Comparison of ENCODE assay signal across 15 mouse cellular contexts in genomic region chr11:116267637-116268036, GRCm38 (mm10). TPM values are rescaled to one million over a fixed set of nuclear protein-coding genes. Genes with fewer than 3 reads are reported as not detected.
A peak's percentile ranks its signal among the peaks of the same experiment; 100 is the strongest.
DNase-seq lines count a peak whose midpoint lies in the region; ATAC-seq and TF ChIP-seq lines count a peak whose summit lies in the region.
"Had no signal": no experiment of that assay in that cellular context is flagged by ENCODE, and none has a peak within 500 bp of the region (broad histone marks: within the 10 kb centered on the region; RNA-seq: fewer than 3 reads in every experiment).

No protein-coding gene starts in this region.

- H3K9me3 ChIP-seq in hindbrain, postnatal 0 days (ENCODE audit: low read length), result no peaks in the 10 kb centered on the region
- no peaks in the 10 kb centered on the region for H3K9me3 ChIP-seq in hindbrain, embryonic 10.5 days
- H3K9me3 ChIP-seq in lung, postnatal 0 days (ENCODE audit: low read length), result no peaks in the 10 kb centered on the region
- H3K9me3 ChIP-seq: limb, embryonic 13.5 days had no signal

- no peak overlapping the region for H3K9ac ChIP-seq in hindbrain, postnatal 0 days (replicated peaks; ENCODE audit: low read length)
- no peak overlapping the region for H3K9ac ChIP-seq in lung, postnatal 0 days (replicated peaks; ENCODE audit: low read depth)
- H3K9ac ChIP-seq: limb, embryonic 13.5 days had no signal

- no peak for TF ChIP-seq EP300 in lung, postnatal 0 days (IDR thresholded peaks at IDR 0.05)

- H3K4me2 ChIP-seq in hindbrain, postnatal 0 days (ENCODE audit: low read depth, low read length), result no peak overlapping the region
- no peak overlapping the region for H3K4me2 ChIP-seq in lung, postnatal 0 days (replicated peaks; ENCODE audit: low read depth, low read length)
- H3K4me2 ChIP-seq: limb, embryonic 13.5 days had no signal

- peaks cover 73% of the 10 kb centered on the region for H3K36me3 ChIP-seq in hindbrain, postnatal 0 days (ENCODE audit: insufficient read depth, low read length)
- H3K36me3 ChIP-seq in hindbrain, embryonic 10.5 days, result peaks cover 99% of the 10 kb centered on the region
- H3K36me3 ChIP-seq in lung, postnatal 0 days (ENCODE audit: insufficient read depth, low read length), result peaks cover 36% of the 10 kb centered on the region

- peaks cover 3% of the 10 kb centered on the region for H3K4me1 ChIP-seq in hindbrain, postnatal 0 days (ENCODE audit: insufficient read depth, low read length)
- H3K4me1 ChIP-seq in hindbrain, embryonic 10.5 days (replicated peaks), result peaks cover 3% of the 10 kb centered on the region
- H3K4me1 ChIP-seq in lung, postnatal 0 days (ENCODE audit: insufficient read depth, low read depth, low read length), result 0 out of 2 replicates have a peak, but pooled peaks cover 2% of the 10 kb centered on the region

- peak; percentile 37; the same call in 1 of the 2 replicates for TF ChIP-seq CTCF in hindbrain, postnatal 0 days (IDR thresholded peaks at IDR 0.05; ENCODE audit: low read depth)
- peak; percentile 47 for TF ChIP-seq CTCF in lung, postnatal 0 days (IDR thresholded peaks at IDR 0.05)

- H3K27me3 ChIP-seq in hindbrain, postnatal 0 days (ENCODE audit: insufficient read depth, low read length), result no peaks in the 10 kb centered on the region
- H3K27me3 ChIP-seq in hindbrain, embryonic 10.5 days (ENCODE audit: insufficient read depth, poor library complexity, severe bottlenecking), result no peaks in the 10 kb centered on the region
- no peaks in the 10 kb centered on the region for H3K27me3 ChIP-seq in lung, postnatal 0 days (replicated peaks; ENCODE audit: insufficient read depth, low read length)
- H3K27me3 ChIP-seq: limb, embryonic 13.5 days had no signal

- H3K4me3 ChIP-seq in hindbrain, postnatal 0 days (ENCODE audit: low read length), result no peak overlapping the region
- no peak overlapping the region for H3K4me3 ChIP-seq in hindbrain, embryonic 10.5 days
- no peak overlapping the region for H3K4me3 ChIP-seq in lung, postnatal 0 days (ENCODE audit: low read depth, low read length)
- H3K4me3 ChIP-seq: limb, embryonic 13.5 days had no signal

- 84% methylated on average over 8 of the region's 8 CpGs for WGBS in hindbrain, postnatal 0 days
- WGBS in hindbrain, embryonic 10.5 days, result 83% methylated on average over 8 of the region's 8 CpGs
- 83% methylated on average over 8 of the region's 8 CpGs for WGBS in lung, postnatal 0 days

- peak; percentile 28 for DNase-seq in hindbrain, postnatal 0 days (ENCODE audit: low spot score)
- no peak for DNase-seq in hindbrain, embryonic 10.5 days (ENCODE audit: low spot score)
- DNase-seq in lung, postnatal 0 days (ENCODE audit: low spot score), result peak; percentile 33
- DNase-seq in lung, postnatal 36 days, result no peak
- DNase-seq in ES-CJ7 (ENCODE audit: low read depth, low spot score), result peak; percentile 67
- no peak for DNase-seq in T-cell, adult 2 months (ENCODE audit: low spot score)
- DNase-seq: cerebellum, postnatal 25 days; heart, adult 11 months; heart, postnatal 14 days; kidney, postnatal 14 days; layer of hippocampus, postnatal 36 days had no signal

- no peak for ATAC-seq in hindbrain, postnatal 0 days
- ATAC-seq in lung, postnatal 0 days, result no peak
- 0 out of 2 replicates have a peak, but pooled peaks have one; percentile 18 for ATAC-seq in megakaryocyte progenitor cell, adult 5-6 weeks (replicated peaks; ENCODE audit: poor library complexity)
- ATAC-seq in monocyte, adult 5-6 weeks (replicated peaks; ENCODE audit: insufficient number of reproducible peaks, low FRiP score, low TSS enrichment, poor library complexity, severe bottlenecking), result no peak

- no peak overlapping the region for H3K27ac ChIP-seq in hindbrain, postnatal 0 days
- H3K27ac ChIP-seq in hindbrain, embryonic 10.5 days, result no peak overlapping the region
- H3K27ac ChIP-seq in lung, postnatal 0 days (ENCODE audit: low read length), result no peak overlapping the region
- H3K27ac ChIP-seq: limb, embryonic 13.5 days; macrophage had no signal

RNA-seq across cellular contexts. Expression of gene Srp68, which starts 6.4 kb away (rescaled TPM):
- total RNA-seq in hindbrain, postnatal 0 days (2014; rRNA removed), result 18.3 and 22.5 TPM in 2 replicates
- polyA plus RNA-seq in hindbrain, postnatal 0 days (2015; fragmentation: Nextera tagmentation; extraction: Ambion mirVana), result 50.4 and 50.8 TPM in 2 replicates
- polyA plus RNA-seq in hindbrain, embryonic 10.5 days (2016; fragmentation: Nextera tagmentation; extraction: Ambion mirVana), result 96.2 and 100 TPM in 2 replicates
- polyA plus RNA-seq in lung, postnatal 0 days (2015; fragmentation: Nextera tagmentation; extraction: Ambion mirVana), result 43.0 and 47.4 TPM in 2 replicates
- total RNA-seq in megakaryocyte progenitor cell, adult 5-6 weeks (2015), result 59.1 and 65.6 TPM in 2 replicates
- total RNA-seq in megakaryocyte progenitor cell, adult 5-6 weeks (2017), result 63.1 and 67.3 TPM in 2 replicates
- 18.0 to 34.3 TPM (median 25.7 TPM) in 3 replicates for total RNA-seq in monocyte, adult 5-6 weeks (2017)

RNA-seq across cellular contexts. Expression of gene Galr2, which starts 13.1 kb away (rescaled TPM):
- 0.40 TPM in 1 of 2 replicates, not detected in the other for total RNA-seq in hindbrain, postnatal 0 days (2014; rRNA removed)
- polyA plus RNA-seq in hindbrain, postnatal 0 days (2015; fragmentation: Nextera tagmentation; extraction: Ambion mirVana), result 0.34 and 0.44 TPM in 2 replicates
- polyA plus RNA-seq in hindbrain, embryonic 10.5 days (2016; fragmentation: Nextera tagmentation; extraction: Ambion mirVana), result 0.11 and 0.33 TPM in 2 replicates
- polyA plus RNA-seq in lung, postnatal 0 days (2015; fragmentation: Nextera tagmentation; extraction: Ambion mirVana), result 0.11 TPM in 1 of 2 replicates, not detected in the other
- not detected in 2 replicates for total RNA-seq in megakaryocyte progenitor cell, adult 5-6 weeks (2015)
- not detected in 2 replicates for total RNA-seq in megakaryocyte progenitor cell, adult 5-6 weeks (2017)
- total RNA-seq in monocyte, adult 5-6 weeks (2017), result not detected in 3 replicates
- total RNA-seq: heart, postnatal 14 days; layer of hippocampus, postnatal 36 days had no signal
- polyA plus RNA-seq: macrophage had no signal

RNA-seq across cellular contexts. Expression of gene Evpl, which starts 29.8 kb away (rescaled TPM):
- 2.8 and 2.9 TPM in 2 replicates for total RNA-seq in hindbrain, postnatal 0 days (2014; rRNA removed)
- 1.6 TPM in 2 replicates for polyA plus RNA-seq in hindbrain, postnatal 0 days (2015; fragmentation: Nextera tagmentation; extraction: Ambion mirVana)
- polyA plus RNA-seq in hindbrain, embryonic 10.5 days (2016; fragmentation: Nextera tagmentation; extraction: Ambion mirVana), result 0.35 and 0.76 TPM in 2 replicates
- 2.9 and 4.2 TPM in 2 replicates for polyA plus RNA-seq in lung, postnatal 0 days (2015; fragmentation: Nextera tagmentation; extraction: Ambion mirVana)
- 0.05 and 0.24 TPM in 2 replicates for total RNA-seq in megakaryocyte progenitor cell, adult 5-6 weeks (2015)
- total RNA-seq in megakaryocyte progenitor cell, adult 5-6 weeks (2017), result 1.2 and 2.0 TPM in 2 replicates
- total RNA-seq in monocyte, adult 5-6 weeks (2017), result 0.21 TPM in 1 of 3 replicates, not detected in the others
- polyA plus RNA-seq: macrophage had no signal

RNA-seq across cellular contexts. Expression of gene Exoc7, which starts 39.4 kb away (rescaled TPM):
- 84.6 and 95.3 TPM in 2 replicates for total RNA-seq in hindbrain, postnatal 0 days (2014; rRNA removed)
- polyA plus RNA-seq in hindbrain, postnatal 0 days (2015; fragmentation: Nextera tagmentation; extraction: Ambion mirVana), result 128 TPM in 2 replicates
- polyA plus RNA-seq in hindbrain, embryonic 10.5 days (2016; fragmentation: Nextera tagmentation; extraction: Ambion mirVana), result 52.2 and 79.2 TPM in 2 replicates
- polyA plus RNA-seq in lung, postnatal 0 days (2015; fragmentation: Nextera tagmentation; extraction: Ambion mirVana), result 41.3 and 41.9 TPM in 2 replicates
- 29.1 and 44.3 TPM in 2 replicates for total RNA-seq in megakaryocyte progenitor cell, adult 5-6 weeks (2015)
- total RNA-seq in megakaryocyte progenitor cell, adult 5-6 weeks (2017), result 21.7 and 22.1 TPM in 2 replicates
- total RNA-seq in monocyte, adult 5-6 weeks (2017), result 39.7 to 67.5 TPM (median 48.1 TPM) in 3 replicates

Comparison
In these comparisons a context has a peak if more than half of its experiments do, and no peak if none do; other contexts are left out.
1. DNase-seq: peak in hindbrain, postnatal 0 days (single experiment), lung, postnatal 0 days (single experiment) and ES-CJ7 (single experiment); none in hindbrain, embryonic 10.5 days (single experiment), lung, postnatal 36 days (single experiment) and T-cell, adult 2 months (single experiment).